Mouse (Mus musculus) T-helper 2 cell (primary cell): ENCODE data around the gene Zfp282.

ENCODE experiments used
- in situ Hi-C: fragments of 300-600 bp; cut with MboI, MseI; formaldehyde crosslinking; loops from one replicate; pipeline ENCODE4 v1.15.1; 2025; ENCODE audit warnings: high pct_unique_total_duplicates

The Zfp282 gene

GRCm38 (mm10) chr6:47899416-47899815, 22.4 kb downstream of the Zfp282 start:
- in situ Hi-C loops, result no loop called here

GRCm38 (mm10) chr6:47903587-47903986, 26.6 kb downstream of the Zfp282 start:
- in situ Hi-C loops, result no loop called here

GRCm38 (mm10) chr6:47904361-47904760, 27.4 kb downstream of the Zfp282 start:
- in situ Hi-C loops, result no loop called here

- in situ Hi-C loops, result no loop called here
Measured at GRCm38 (mm10) chr6:47904917-47905695, 28.1 kb downstream of the Zfp282 start.

DNA sequence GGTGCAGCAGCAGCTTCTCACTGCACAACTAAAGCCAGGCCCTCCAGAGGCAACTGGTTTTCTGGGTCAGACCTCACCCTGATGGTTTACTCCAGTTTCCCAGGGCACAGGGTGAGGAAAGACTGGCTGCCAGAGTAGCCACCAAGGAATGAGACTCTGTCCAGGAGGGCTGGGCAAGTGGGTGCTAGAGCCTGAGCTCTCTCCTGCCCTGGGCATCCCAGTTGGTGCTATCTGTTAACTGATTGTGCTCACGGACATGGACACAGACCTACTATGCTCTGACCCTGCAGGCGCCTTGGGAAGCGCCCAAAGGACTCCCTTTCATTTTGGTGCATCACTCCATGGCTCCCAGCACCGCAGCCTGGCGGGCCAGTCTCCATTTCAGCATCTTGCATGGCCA, 29.3 kb downstream of the Zfp282 start:
- in situ Hi-C loops, result no loop called here

DNA sequence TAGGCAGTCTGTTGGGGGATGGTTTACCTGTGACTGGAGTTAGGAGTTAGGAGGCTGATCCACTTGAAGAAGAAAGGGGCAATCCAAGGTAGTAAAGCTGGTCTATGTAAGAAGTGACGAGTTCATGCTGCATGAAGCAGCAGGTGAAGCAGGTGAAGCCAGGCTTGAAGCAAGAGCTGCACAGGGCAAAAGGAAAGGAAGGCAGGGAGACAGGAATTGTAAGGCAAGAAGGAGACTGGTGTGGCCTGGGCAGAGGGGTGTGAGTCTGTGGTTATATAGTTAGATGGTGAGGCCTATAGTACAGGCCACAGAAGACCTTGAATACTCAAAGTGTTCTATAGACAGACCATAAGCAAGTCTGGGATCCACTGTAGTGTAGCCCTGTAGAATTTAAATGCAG, 32.0 kb downstream of the Zfp282 start:
- in situ Hi-C loops, result no loop called here

DNA sequence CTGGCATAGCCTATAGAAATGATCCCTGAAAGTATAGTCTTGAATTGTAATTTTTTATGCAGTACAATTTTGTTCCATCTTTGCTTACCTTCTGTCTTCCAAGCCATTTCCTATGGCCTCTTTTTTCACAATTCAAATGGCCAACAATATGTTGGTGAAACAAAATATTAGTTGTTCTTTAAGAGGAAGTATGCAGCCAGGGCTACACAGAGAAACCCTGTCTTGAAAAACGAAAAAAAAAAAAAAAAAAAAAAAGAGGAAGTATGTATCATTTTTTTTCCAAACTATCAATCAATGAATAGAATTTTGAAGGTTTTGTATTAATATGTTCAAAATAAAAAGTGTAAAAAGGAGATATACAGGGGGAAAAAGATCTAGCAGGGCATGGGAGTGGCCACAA, 34.6 kb downstream of the Zfp282 start:
- in situ Hi-C loops, result no loop called here

GRCm38 (mm10) chr6:47912991-47913390, 36.0 kb downstream of the Zfp282 start:
- in situ Hi-C loops, result no loop called here

DNA sequence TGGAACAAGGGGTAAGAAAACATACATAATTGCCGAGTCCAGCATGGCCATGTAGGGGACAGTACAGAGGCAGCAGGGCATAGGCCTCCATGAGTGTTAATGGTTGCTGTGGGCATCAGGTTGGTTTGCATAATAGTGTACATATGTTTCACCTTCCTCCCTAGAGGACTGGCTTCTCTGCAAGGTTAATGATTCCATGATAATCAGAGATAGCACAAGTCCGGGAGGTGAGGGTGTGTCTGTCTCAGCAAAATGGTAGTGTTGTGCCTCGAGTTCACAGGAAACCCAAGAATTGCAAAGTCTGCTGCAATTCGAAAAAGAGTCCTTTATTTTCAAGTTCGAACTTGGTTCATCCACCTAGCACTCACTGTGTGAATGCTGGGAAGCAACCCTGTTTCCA, 40.0 kb downstream of the Zfp282 start:
- in situ Hi-C loops, result no loop called here

GRCm38 (mm10) chr6:47918768-47919274, 41.8 kb downstream of the Zfp282 start:
- in situ Hi-C loops, result no loop called here

- in situ Hi-C loops, result no loop called here
Measured at GRCm38 (mm10) chr6:47919646-47920446, 42.8 kb downstream of the Zfp282 start.

DNA sequence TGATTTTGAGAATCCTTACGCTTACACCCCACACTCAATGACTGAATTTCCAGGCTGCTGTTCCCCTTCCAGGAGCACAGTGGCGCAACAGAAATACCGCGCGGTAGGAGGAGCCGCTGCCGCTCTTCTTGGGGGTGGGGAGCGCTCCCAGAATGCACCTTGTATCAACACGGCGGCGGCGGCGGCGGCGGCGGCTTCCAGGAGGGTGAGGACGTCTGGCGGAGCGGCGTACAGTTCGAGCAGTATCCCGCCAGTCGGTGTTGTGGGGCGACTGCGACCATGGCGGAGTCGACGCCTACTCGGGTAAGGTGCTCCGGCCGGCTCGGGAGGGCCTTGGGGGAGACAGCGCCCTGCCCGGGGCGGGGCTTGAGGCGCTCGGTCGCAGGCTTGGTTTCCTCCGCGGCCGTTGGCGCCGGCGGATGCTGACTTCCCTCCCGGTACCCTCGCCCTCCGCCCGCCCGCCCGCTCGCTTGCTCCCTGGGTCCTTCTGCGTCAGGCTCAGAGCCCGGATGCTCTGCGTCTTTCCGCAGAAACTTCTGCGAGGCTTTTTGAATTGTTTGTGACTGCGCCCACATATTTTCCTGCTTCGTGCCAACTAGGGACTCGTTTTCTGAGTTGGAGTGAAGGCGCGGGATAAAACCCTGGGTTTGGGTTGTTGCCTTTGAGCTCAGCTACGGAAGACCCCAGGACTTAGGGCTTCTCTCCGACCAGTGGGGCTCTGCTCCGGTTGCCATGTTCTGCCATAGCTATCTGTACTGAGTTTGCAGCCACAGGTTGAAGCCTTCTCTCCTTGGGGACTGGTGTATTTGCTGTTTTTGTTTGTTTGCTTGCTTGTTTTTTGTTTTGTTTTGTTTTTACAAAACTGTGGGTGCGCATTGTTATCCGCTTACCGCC, 43.7 kb downstream of the Zfp282 start, which contains the start of gene Zfp212:
TSS of gene Zfp212 (plus strand) at position 30 of the 894 bp plus-strand sequence.
- in situ Hi-C loops, result no loop called here

DNA sequence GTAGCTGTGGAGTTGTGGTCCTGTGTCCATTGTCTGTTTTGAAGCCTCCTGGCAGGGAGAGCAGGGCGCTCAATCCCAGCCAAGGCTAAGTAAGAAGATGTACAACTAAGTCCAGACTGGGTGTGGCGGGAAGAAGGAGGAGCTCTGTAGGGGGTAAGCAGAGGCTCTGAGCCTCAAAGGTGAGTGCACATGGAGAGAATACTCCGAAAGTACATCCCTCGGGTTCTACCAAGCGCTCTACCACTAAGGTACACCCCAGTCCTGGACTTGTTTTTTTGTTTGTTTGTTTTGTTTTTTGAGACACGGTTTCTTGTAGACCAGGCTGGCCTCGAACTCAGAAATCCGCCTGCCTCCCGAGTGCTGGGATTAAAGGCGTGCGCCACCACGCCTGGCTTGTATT, 65.5 kb downstream of the Zfp282 start:
- in situ Hi-C loops, result loop anchor here (10.0 kb wide), 1 partner anchor 842 kb away; no protein-coding TSS in a partner anchor

DNA sequence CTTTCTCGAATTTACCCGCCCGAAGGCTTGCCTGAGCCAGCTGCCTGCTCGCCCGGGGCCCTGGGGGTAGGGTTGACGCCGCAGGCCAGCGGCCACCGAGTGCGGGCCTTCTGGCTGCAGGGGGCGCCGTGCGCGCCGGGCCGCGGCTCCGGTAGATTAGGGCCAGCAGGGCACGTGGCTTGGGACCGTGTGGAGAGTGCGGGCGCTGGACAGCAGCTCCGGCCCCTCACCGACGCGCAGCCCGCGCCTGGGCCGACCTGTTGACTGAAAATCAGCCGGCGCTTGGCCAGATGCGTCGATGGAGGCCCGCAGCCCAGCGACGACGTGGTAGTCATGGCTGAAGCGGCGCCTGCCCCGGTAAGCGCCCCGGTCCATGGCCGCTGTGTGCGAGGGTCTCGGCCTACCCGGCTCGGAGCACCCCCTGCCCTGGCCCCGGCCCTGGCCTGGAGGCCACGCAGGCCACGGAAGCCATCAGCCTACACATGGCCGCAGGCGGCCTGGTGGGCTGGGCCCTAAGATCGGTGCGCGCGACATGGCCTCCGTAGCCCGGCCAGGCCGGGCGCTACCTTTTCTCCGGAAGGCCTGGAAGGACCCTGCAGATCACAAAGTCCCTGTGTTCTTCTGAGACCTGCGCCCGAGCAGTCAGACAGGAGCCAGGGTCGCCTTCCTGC, 66.2 kb downstream of the Zfp282 start:
- in situ Hi-C loops, result loop anchor here (10.0 kb wide), 1 partner anchor 842 kb away; no protein-coding TSS in a partner anchor

DNA sequence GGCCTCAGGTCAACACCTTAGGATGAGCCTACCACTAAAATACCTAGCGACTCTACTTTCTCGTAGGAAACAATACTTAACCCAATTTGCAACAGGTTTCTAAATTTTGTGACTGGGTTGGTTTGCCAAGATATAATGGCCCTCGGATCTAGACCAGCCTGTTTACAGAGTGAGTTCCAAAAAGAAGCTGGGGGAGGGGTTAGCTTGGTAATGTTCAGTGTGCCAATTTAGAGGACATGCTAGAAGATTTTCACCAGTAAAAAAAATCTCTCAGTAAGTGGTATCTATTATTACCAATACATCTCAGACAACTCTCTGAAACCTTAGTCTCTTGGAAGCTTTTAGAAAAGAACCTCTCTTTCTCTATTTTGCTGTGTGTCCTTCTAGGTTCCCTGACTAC, 66.7 kb downstream of the Zfp282 start:
- in situ Hi-C loops, result loop anchor here (10.0 kb wide), 1 partner anchor 841 kb away; no protein-coding TSS in a partner anchor

DNA sequence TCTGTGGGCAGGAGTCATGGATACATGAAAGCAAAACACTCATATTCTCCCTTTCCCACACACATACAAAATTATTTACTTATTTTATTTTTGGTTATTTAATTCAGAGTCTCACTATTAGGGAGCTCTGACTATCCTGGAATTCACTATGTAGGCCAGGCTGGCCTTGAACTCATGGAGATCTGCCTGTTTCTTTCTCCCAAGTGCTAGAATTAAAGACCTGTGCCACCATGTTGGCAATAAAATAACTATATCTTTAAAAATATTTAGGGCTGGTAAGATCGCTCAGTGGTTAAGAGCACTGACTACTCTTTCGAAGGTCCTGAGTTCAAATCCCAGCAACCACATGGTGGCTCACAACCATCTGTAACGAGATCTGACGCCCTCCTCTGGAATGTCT, 70.4 kb downstream of the Zfp282 start:
- in situ Hi-C loops, result loop anchor here (5.0 to 10.0 kb wide), 2 partner anchors 65 to 837 kb away; no protein-coding TSS in a partner anchor

DNA sequence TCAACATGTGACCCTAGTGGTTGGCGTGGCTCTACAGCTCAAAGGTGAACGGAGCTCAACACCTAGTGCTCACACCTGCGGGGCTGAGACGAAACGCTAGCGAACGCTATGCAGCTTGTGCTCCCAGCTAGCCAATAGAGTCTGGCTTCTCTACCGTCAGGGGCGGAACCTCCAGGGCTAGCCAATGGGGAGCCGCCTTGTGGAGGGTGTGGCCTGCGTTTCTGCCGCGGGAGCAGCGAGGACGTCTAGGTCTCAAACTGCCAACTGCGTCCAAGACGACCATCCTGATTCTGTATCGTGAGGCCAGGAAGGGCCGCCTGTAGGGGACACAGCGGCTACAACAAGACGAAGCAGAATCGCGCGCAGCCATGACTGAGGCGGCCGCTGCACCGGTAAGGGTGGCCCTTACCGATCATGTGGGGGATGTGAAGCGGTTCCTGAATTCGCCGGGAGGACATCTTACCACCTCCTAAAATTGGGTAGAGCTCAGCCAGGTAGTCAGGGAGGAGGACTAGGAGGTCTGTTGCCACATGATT, 76.3 kb downstream of the Zfp282 start, which contains the start of gene Zfp956:
TSS of gene Zfp956 (plus strand) at position 200 of the 536 bp plus-strand sequence.
- in situ Hi-C loops, result no loop called here

DNA sequence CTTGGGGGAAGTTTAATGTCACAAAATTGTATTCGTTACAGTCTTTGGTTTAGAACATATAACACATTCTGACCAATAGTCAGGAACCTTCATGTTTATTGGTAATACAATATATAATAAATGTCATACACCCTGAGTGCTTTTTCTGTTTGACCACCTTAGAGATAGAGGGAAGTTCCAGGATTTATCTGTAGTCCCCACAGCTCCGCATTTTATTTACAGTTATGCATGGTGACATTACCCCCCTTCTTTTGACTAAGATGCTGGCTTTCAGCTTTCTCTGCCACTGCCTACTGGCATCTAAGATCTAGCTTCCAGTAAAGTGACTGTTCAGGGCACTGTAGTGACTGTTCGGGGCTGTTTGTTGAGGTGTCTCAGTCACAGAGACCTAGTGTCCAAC, 77.4 kb downstream of the Zfp282 start:
- in situ Hi-C loops, result no loop called here

GRCm38 (mm10) chr6:47957816-47958215, 80.8 kb downstream of the Zfp282 start:
- in situ Hi-C loops, result no loop called here
